In the genomic region with DNA sequence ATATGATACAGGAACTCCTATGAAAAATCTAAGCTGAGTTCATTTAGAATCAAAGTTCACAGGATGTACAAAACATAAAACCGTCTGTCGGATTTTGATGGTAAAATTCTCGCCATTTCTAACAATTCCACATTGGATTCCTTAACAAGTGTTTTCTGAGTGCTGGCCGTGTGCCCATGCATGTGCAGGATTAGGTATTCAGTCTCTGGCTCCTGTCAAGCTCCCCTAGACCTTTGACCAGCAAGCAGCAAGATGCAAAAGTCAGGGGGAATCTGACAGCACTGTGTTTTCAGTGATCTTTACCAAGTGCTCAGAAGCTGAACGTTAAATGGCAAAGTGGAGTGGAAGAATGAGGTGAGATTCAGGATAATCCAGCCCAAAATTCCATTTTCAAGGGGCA, we compare ENCODE assay signal across 29 mouse cellular contexts. TPM values are rescaled to one million over a fixed set of nuclear protein-coding genes. Genes with fewer than 3 reads are reported as not detected.
DNase-seq lines count a peak whose midpoint lies in the region; ATAC-seq and TF ChIP-seq lines count a peak whose summit lies in the region.
"Had no signal": no experiment of that assay in that cellular context is flagged by ENCODE, and none has a peak within 500 bp of the region (broad histone marks: within the 10 kb centered on the region; RNA-seq: fewer than 3 reads in every experiment).

No protein-coding gene starts in this region.

- H3K4me3 ChIP-seq in heart, embryonic 10.5 days: no peak overlapping the region
- no peak overlapping the region for H3K4me3 ChIP-seq in heart, embryonic 12.5 days
- no peak overlapping the region for H3K4me3 ChIP-seq in kidney, adult 2 months (ENCODE audit: insufficient read depth, low read depth, low read length)
- no peak overlapping the region for H3K4me3 ChIP-seq in kidney, embryonic 14.5 days (ENCODE audit: low read length)
- H3K4me3 ChIP-seq: embryonic facial prominence, embryonic 12.5 days; embryonic facial prominence, embryonic 15.5 days; erythroblast, embryonic 14.5 days; forebrain, embryonic 13.5 days; gastrocnemius, adult 2 months had no signal

- DNase-seq in heart, embryonic 10.5 days (ENCODE audit: low spot score): peak; percentile 2
- DNase-seq in kidney, adult 2 months: peak; percentile 86
- peak; percentile 70 for DNase-seq in kidney, postnatal 14 days
- DNase-seq in kidney, postnatal 4 days: peak; percentile 26 to 52
- DNase-seq in neural tube, embryonic 10.5 days (ENCODE audit: extremely low spot score, low spot score): no peak
- no peak for DNase-seq in heart, postnatal 36 days
- DNase-seq: adrenal gland, postnatal 10 days; adrenal gland, postnatal 36 days; B cell, adult 2 months; cerebellum, adult 2 months; cerebellum, adult 9-11 months; cerebellum, postnatal 25 days; gastrocnemius, adult 2 months; gastrocnemius, postnatal 14 days; heart, adult 18-20 months; heart, postnatal 4 days had no signal

- no peak overlapping the region for H3K27ac ChIP-seq in heart, embryonic 10.5 days
- no peak overlapping the region for H3K27ac ChIP-seq in heart, embryonic 12.5 days (ENCODE audit: poor library complexity, severe bottlenecking)
- peak overlapping the region; percentile 69 for H3K27ac ChIP-seq in kidney, adult 2 months (ENCODE audit: insufficient read depth, low read depth, low read length)
- no peak overlapping the region for H3K27ac ChIP-seq in kidney, embryonic 14.5 days (ENCODE audit: low read depth, low read length)
- H3K27ac ChIP-seq: embryonic facial prominence, embryonic 12.5 days; embryonic facial prominence, embryonic 15.5 days; forebrain, embryonic 13.5 days; gastrocnemius, adult 2 months; hindbrain, embryonic 14.5 days; hindbrain, postnatal 0 days had no signal

- no peaks in the 10 kb centered on the region for H3K36me3 ChIP-seq in heart, embryonic 10.5 days
- H3K36me3 ChIP-seq in heart, embryonic 12.5 days: no peaks in the 10 kb centered on the region
- H3K36me3 ChIP-seq in kidney, adult 2 months (ENCODE audit: control insufficient read depth, insufficient read depth, low read length): no peaks in the 10 kb centered on the region; the same call in 1 of the 2 replicates
- H3K36me3 ChIP-seq in kidney, embryonic 14.5 days (ENCODE audit: control insufficient read depth, insufficient read depth, low read length): no peaks in the 10 kb centered on the region
- H3K36me3 ChIP-seq: embryonic facial prominence, embryonic 12.5 days; embryonic facial prominence, embryonic 15.5 days; G1E had no signal

- no peak for ATAC-seq in heart, embryonic 12.5 days (ENCODE audit: insufficient number of reproducible peaks, low FRiP score)
- no peak for ATAC-seq in kidney, embryonic 14.5 days (ENCODE audit: low FRiP score, low TSS enrichment)
- ATAC-seq: forebrain, embryonic 13.5 days; forebrain, embryonic 16.5 days; hindbrain, postnatal 0 days; inflammation-experienced regulatory T-cells, adult 6 months; Patski had no signal

- WGBS in heart, embryonic 10.5 days: 64% methylated on average over 5 of the region's 5 CpGs
- 68% methylated on average over 5 of the region's 5 CpGs for WGBS in heart, embryonic 12.5 days
- 51% methylated on average over 5 of the region's 5 CpGs for WGBS in kidney, adult 2 months
- WGBS in kidney, embryonic 14.5 days: 78% methylated on average over 5 of the region's 5 CpGs

- H3K4me2 ChIP-seq in heart, embryonic 12.5 days: no peak overlapping the region
- H3K4me2 ChIP-seq in kidney, embryonic 14.5 days (replicated peaks; ENCODE audit: low read depth, low read length): no peak overlapping the region
- H3K4me2 ChIP-seq: embryonic facial prominence, embryonic 12.5 days; embryonic facial prominence, embryonic 15.5 days; forebrain, embryonic 13.5 days; hindbrain, embryonic 14.5 days had no signal

- TF ChIP-seq CTCF in kidney, adult 2 months (conservative IDR thresholded peaks at IDR 0.05; ENCODE audit: insufficient read depth, insufficient read length, low read depth, low read length): no peak

- intact Hi-C loops in heart, postnatal 36 days (cut with DNase I): no loop called here

- H3K9me3 ChIP-seq in heart, embryonic 10.5 days: no peaks in the 10 kb centered on the region
- no peaks in the 10 kb centered on the region for H3K9me3 ChIP-seq in heart, embryonic 12.5 days (replicated peaks)
- H3K9me3 ChIP-seq in kidney, embryonic 14.5 days (ENCODE audit: control insufficient read depth, low read length): no peaks in the 10 kb centered on the region
- H3K9me3 ChIP-seq: embryonic facial prominence, embryonic 12.5 days; embryonic facial prominence, embryonic 15.5 days; forebrain, embryonic 13.5 days; G1E had no signal

- no peaks in the 10 kb centered on the region for H3K27me3 ChIP-seq in heart, embryonic 10.5 days (ENCODE audit: insufficient read depth, poor library complexity, severe bottlenecking)
- H3K27me3 ChIP-seq in heart, embryonic 12.5 days (replicated peaks): no peaks in the 10 kb centered on the region
- no peaks in the 10 kb centered on the region for H3K27me3 ChIP-seq in kidney, adult 2 months (replicated peaks; ENCODE audit: control insufficient read depth, insufficient read depth, low read length)
- no peaks in the 10 kb centered on the region for H3K27me3 ChIP-seq in kidney, embryonic 14.5 days (ENCODE audit: control insufficient read depth, insufficient read depth, low read length)
- H3K27me3 ChIP-seq: CH12.LX; embryonic facial prominence, embryonic 12.5 days; embryonic facial prominence, embryonic 15.5 days; forebrain, embryonic 13.5 days; Patski had no signal

- no peaks in the 10 kb centered on the region for H3K4me1 ChIP-seq in heart, embryonic 10.5 days
- no peaks in the 10 kb centered on the region for H3K4me1 ChIP-seq in heart, embryonic 12.5 days (replicated peaks)
- peaks cover 4% of the 10 kb centered on the region; the same call in 1 of the 2 replicates for H3K4me1 ChIP-seq in kidney, adult 2 months (ENCODE audit: control insufficient read depth, insufficient read depth, low read length)
- no peaks in the 10 kb centered on the region for H3K4me1 ChIP-seq in kidney, embryonic 14.5 days (ENCODE audit: control insufficient read depth, insufficient read depth, low read length)
- H3K4me1 ChIP-seq: embryonic facial prominence, embryonic 12.5 days; embryonic facial prominence, embryonic 15.5 days; forebrain, embryonic 13.5 days had no signal

- H3K9ac ChIP-seq in heart, embryonic 12.5 days: no peak overlapping the region
- no peak overlapping the region for H3K9ac ChIP-seq in kidney, embryonic 14.5 days (ENCODE audit: low read depth, low read length)
- H3K9ac ChIP-seq: embryonic facial prominence, embryonic 12.5 days; embryonic facial prominence, embryonic 15.5 days; forebrain, embryonic 13.5 days; hindbrain, embryonic 14.5 days had no signal

- TF ChIP-seq POLR2A in kidney, adult 2 months (IDR thresholded peaks at IDR 0.05; ENCODE audit: low read depth, low read length): no peak

RNA-seq across cellular contexts. Expression of a gene that starts 44.3 kb away (rescaled TPM):
- polyA plus RNA-seq in heart, embryonic 10.5 days (2016; fragmentation: Nextera tagmentation; extraction: Ambion mirVana): 1.8 TPM in 2 replicates
- 1.9 and 2.4 TPM in 2 replicates for polyA plus RNA-seq in heart, embryonic 12.5 days (2016; fragmentation: Nextera tagmentation; extraction: Ambion mirVana)
- 7.9 and 8.4 TPM in 2 replicates for polyA plus RNA-seq in kidney, adult 2 months (2012; rRNA removed)
- polyA plus RNA-seq in kidney, embryonic 14.5 days (2014; fragmentation: Nextera tagmentation; extraction: Ambion mirVana): 4.2 and 6.9 TPM in 2 replicates
- 1 to 10 TPM; 6.0 to 6.8 TPM for total RNA-seq in heart, postnatal 36 days (2021)
- total RNA-seq: CH12.LX had no signal
- polyA plus RNA-seq: erythroblast, embryonic 14.5 days; G1E; inflammation-experienced regulatory T-cells, adult 6 months had no signal

Comparison
In these comparisons a context has a peak if more than half of its experiments do, and no peak if none do; other contexts are left out.
1. DNase-seq: peak in heart, embryonic 10.5 days (single experiment), kidney, adult 2 months (single experiment), kidney, postnatal 14 days (single experiment) and kidney, postnatal 4 days (2 of 2); none in neural tube, embryonic 10.5 days (single experiment) and heart, postnatal 36 days (0 of 2).